8 mouse cellular contexts compared by ENCODE assay signal in the genomic region with DNA sequence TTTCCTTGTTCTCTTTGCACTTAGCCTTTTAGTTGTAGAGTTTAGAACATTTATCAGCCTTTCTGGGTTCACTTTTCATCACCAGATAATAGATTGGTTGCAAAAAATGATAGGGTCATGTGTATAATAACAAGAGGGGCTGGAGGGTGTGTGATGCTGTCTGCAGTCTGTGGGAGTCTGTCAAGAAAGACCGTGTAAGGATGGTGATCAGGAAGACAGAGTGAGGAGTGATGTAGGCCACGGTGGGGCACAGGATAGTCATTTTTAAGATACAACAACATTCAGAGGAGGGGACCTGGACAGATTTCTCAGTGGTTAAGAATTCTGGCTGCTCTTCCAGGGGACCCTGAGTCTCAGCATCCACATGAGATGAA. TPM values are rescaled to one million over a fixed set of nuclear protein-coding genes. Genes with fewer than 3 reads are reported as not detected.
DNase-seq lines count a peak whose midpoint lies in the region; ATAC-seq and TF ChIP-seq lines count a peak whose summit lies in the region.
"Had no signal": no experiment of that assay in that cellular context is flagged by ENCODE, and none has a peak within 500 bp of the region (broad histone marks: within the 10 kb centered on the region; RNA-seq: fewer than 3 reads in every experiment).

No protein-coding gene starts in this region.

- H3K4me2 ChIP-seq in embryonic facial prominence, embryonic 15.5 days (replicated peaks): no peak overlapping the region
- H3K4me2 ChIP-seq in limb, embryonic 15.5 days: no peak overlapping the region

- DNase-seq in kidney, adult 2 months: peak; percentile 18
- DNase-seq in kidney, adult 11 months: no peak
- DNase-seq in cerebellum, adult 11-12 months: no peak
- DNase-seq: thymus, adult 2 months had no signal

- TF ChIP-seq CTCF in kidney, adult 2 months (conservative IDR thresholded peaks at IDR 0.05; ENCODE audit: insufficient read depth, insufficient read length, low read depth, low read length): no peak
- no peak for TF ChIP-seq CTCF in bone marrow, adult 2 months (IDR thresholded peaks at IDR 0.05; ENCODE audit: control insufficient read depth, insufficient read depth, low read length)

- no peaks in the 10 kb centered on the region for H3K36me3 ChIP-seq in kidney, adult 2 months (ENCODE audit: control insufficient read depth, insufficient read depth, low read length)
- H3K36me3 ChIP-seq in embryonic facial prominence, embryonic 15.5 days: no peaks in the 10 kb centered on the region
- H3K36me3 ChIP-seq in limb, embryonic 15.5 days: no peaks in the 10 kb centered on the region

- WGBS in kidney, adult 2 months: 63% methylated on average over 2 of the region's 2 CpGs
- WGBS in bone marrow, adult 2 months: 56% methylated on average over 2 of the region's 2 CpGs
- 65% methylated on average over 2 of the region's 2 CpGs for WGBS in embryonic facial prominence, embryonic 15.5 days
- WGBS in limb, embryonic 15.5 days: 76% methylated on average over 2 of the region's 2 CpGs

- no peak overlapping the region for H3K4me3 ChIP-seq in kidney, adult 2 months (ENCODE audit: insufficient read depth, low read depth, low read length)
- H3K4me3 ChIP-seq in bone marrow, adult 2 months (replicated peaks; ENCODE audit: control insufficient read depth, low read depth, low read length): no peak overlapping the region
- H3K4me3 ChIP-seq in embryonic facial prominence, embryonic 15.5 days (replicated peaks): no peak overlapping the region
- H3K4me3 ChIP-seq in limb, embryonic 15.5 days: no peak overlapping the region

- H3K9ac ChIP-seq in embryonic facial prominence, embryonic 15.5 days: no peak overlapping the region
- H3K9ac ChIP-seq in limb, embryonic 15.5 days: no peak overlapping the region

- no peak for TF ChIP-seq POLR2A in kidney, adult 2 months (IDR thresholded peaks at IDR 0.05; ENCODE audit: low read depth, low read length)
- TF ChIP-seq POLR2A in bone marrow, adult 2 months (IDR thresholded peaks at IDR 0.05; ENCODE audit: borderline replicate concordance, control insufficient read depth, low read depth, low read length): no peak

- H3K27ac ChIP-seq in kidney, adult 2 months (ENCODE audit: insufficient read depth, low read depth, low read length): peak overlapping the region; percentile 85
- H3K27ac ChIP-seq in bone marrow, adult 2 months (ENCODE audit: control insufficient read depth, insufficient read depth, low read depth, low read length, poor library complexity): peak overlapping the region; percentile 49
- peak overlapping the region; percentile 88 for H3K27ac ChIP-seq in embryonic facial prominence, embryonic 15.5 days (replicated peaks)
- peak overlapping the region; percentile 82 for H3K27ac ChIP-seq in limb, embryonic 15.5 days

- H3K4me1 ChIP-seq in kidney, adult 2 months (ENCODE audit: control insufficient read depth, insufficient read depth, low read length): peaks cover 6% of the 10 kb centered on the region; the same call in 1 of the 2 replicates
- H3K4me1 ChIP-seq in bone marrow, adult 2 months (ENCODE audit: control insufficient read depth, insufficient read depth, low read length): peaks cover 11% of the 10 kb centered on the region
- H3K4me1 ChIP-seq in embryonic facial prominence, embryonic 15.5 days: peaks cover 43% of the 10 kb centered on the region
- H3K4me1 ChIP-seq in limb, embryonic 15.5 days: peaks cover 41% of the 10 kb centered on the region

- no peak for ATAC-seq in embryonic facial prominence, embryonic 15.5 days (ENCODE audit: insufficient number of reproducible peaks, low FRiP score, low TSS enrichment, low read depth)
- no peak for ATAC-seq in limb, embryonic 15.5 days (ENCODE audit: insufficient number of reproducible peaks, low FRiP score, low TSS enrichment, low read depth)
- no peak for ATAC-seq in activated CD4-positive, CD25-positive, alpha-beta regulatory T cell, adult 4 months

- no peaks in the 10 kb centered on the region for H3K27me3 ChIP-seq in kidney, adult 2 months (replicated peaks; ENCODE audit: control insufficient read depth, insufficient read depth, low read length)
- no peaks in the 10 kb centered on the region for H3K27me3 ChIP-seq in embryonic facial prominence, embryonic 15.5 days
- H3K27me3 ChIP-seq in limb, embryonic 15.5 days: no peaks in the 10 kb centered on the region

- H3K9me3 ChIP-seq in embryonic facial prominence, embryonic 15.5 days (replicated peaks): no peaks in the 10 kb centered on the region
- no peaks in the 10 kb centered on the region for H3K9me3 ChIP-seq in limb, embryonic 15.5 days

RNA-seq across cellular contexts. Expression of a gene that starts 15.6 kb away (rescaled TPM):
- 0.22 TPM in 1 of 2 replicates, not detected in the other for polyA plus RNA-seq in kidney, adult 2 months (2012; rRNA removed)
- 37.7 TPM in 1 of 2 replicates, not detected in the other for polyA plus RNA-seq in bone marrow, adult 2 months (2011; ENCODE audit: insufficient read depth, insufficient read length, low replicate concordance, missing spikeins)
- polyA plus RNA-seq in embryonic facial prominence, embryonic 15.5 days (2015; fragmentation: Nextera tagmentation; extraction: Ambion mirVana): 1.3 and 1.4 TPM in 2 replicates
- polyA plus RNA-seq in limb, embryonic 15.5 days (2015; fragmentation: Nextera tagmentation; extraction: Ambion mirVana): 0.98 and 1.2 TPM in 2 replicates
- polyA plus RNA-seq in activated CD4-positive, CD25-positive, alpha-beta regulatory T cell, adult 4 months (2017; shearing (Covaris generic)): not detected
